Mouse (Mus musculus): ENCODE results near the gene Tmem209. TPM values are rescaled to one million over a fixed set of nuclear protein-coding genes. Genes with fewer than 3 reads are reported as not detected.

The Tmem209 gene
- polyA plus RNA-seq, 1 experiment, result 40.3 TPM

GRCm38 (mm10) chr6:30541009-30541799 lies 31.6 kb upstream of the Tmem209 start, which contains the start of gene Cpa2:
Gene Cpa2, plus strand, starts transcription at chr6:30541582.
- Histone ChIP-seq H3K4me1 (ENCODE audit: control insufficient read depth, insufficient read depth, low read length) (no peaks in the 10 kb centered on the region), H3K4me3 (replicated peaks; ENCODE audit: extremely low read depth, low read depth, low read length) (no peak within 1 kb of the TSS)
- TF ChIP-seq CTCF (IDR thresholded peaks at IDR 0.05; ENCODE audit: insufficient read depth, low read length), result no peak
- TF ChIP-seq POLR2A (IDR thresholded peaks at IDR 0.05; ENCODE audit: borderline replicate concordance, extremely low read depth, low read depth, low read length), result no peak
- no peak for DNase-seq
- WGBS, result 84% methylated on average over 11 of the region's 11 CpGs

DNA sequence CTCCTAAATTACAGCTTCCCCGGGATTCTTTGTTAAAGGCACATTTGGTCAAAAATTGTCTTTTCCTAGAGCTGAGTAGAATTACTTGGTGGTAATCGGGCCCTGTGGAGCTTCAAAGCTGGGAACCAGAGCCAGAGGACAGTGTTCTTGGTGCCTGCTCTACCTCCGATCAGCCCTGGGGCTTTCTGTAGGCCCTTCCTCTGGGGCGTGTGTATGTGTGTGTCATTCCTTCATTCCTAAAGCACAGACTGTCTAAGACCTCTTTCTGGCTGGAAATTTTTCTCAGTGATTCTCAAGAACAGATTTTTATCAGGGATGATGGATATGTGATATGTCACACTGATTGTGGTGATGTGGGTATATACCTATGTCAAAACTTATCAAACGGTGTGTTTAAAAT lies 29.2 kb upstream of the Tmem209 start:
- no peaks in the 10 kb centered on the region for H3K4me1 ChIP-seq (ENCODE audit: control insufficient read depth, insufficient read depth, low read length)
- 71% methylated on average over 5 of the region's 5 CpGs for WGBS

GRCm38 (mm10) chr6:30538240-30538639 lies 28.7 kb upstream of the Tmem209 start:
- DNase-seq, result no peak
- Histone ChIP-seq H3K4me1 (ENCODE audit: control insufficient read depth, insufficient read depth, low read length) (no peaks in the 10 kb centered on the region), H3K4me3 (replicated peaks; ENCODE audit: extremely low read depth, low read depth, low read length) (no peak overlapping the region)
- WGBS, result 44% methylated on average over 10 of the region's 10 CpGs
- TF ChIP-seq CTCF (IDR thresholded peaks at IDR 0.05; ENCODE audit: insufficient read depth, low read length) (no peak), POLR2A (IDR thresholded peaks at IDR 0.05; ENCODE audit: borderline replicate concordance, extremely low read depth, low read depth, low read length) (no peak)

More for the DNA sequence above, 29.2 kb upstream of the Tmem209 start:
- H3K4me3 ChIP-seq (replicated peaks; ENCODE audit: extremely low read depth, low read depth, low read length), result no peak overlapping the region
- TF ChIP-seq POLR2A (IDR thresholded peaks at IDR 0.05; ENCODE audit: borderline replicate concordance, extremely low read depth, low read depth, low read length), result no peak
- TF ChIP-seq CTCF (IDR thresholded peaks at IDR 0.05; ENCODE audit: insufficient read depth, low read length), result no peak
- no peak for DNase-seq

- peak; percentile 47 for DNase-seq
- TF ChIP-seq POLR2A (IDR thresholded peaks at IDR 0.05; ENCODE audit: borderline replicate concordance, extremely low read depth, low read depth, low read length) (no peak), CTCF (IDR thresholded peaks at IDR 0.05; ENCODE audit: insufficient read depth, low read length) (peak; percentile 78)
Observed at GRCm38 (mm10) chr6:30535340-30535739, 25.8 kb upstream of the Tmem209 start.

GRCm38 (mm10) chr6:30528800-30529199 lies 19.2 kb upstream of the Tmem209 start:
- no peaks in the 10 kb centered on the region for H3K4me1 ChIP-seq (ENCODE audit: control insufficient read depth, insufficient read depth, low read length)
- WGBS, result 35% methylated on average over 6 of the region's 6 CpGs
- H3K4me3 ChIP-seq (replicated peaks; ENCODE audit: extremely low read depth, low read depth, low read length), result no peak overlapping the region
- no peak for DNase-seq
- TF ChIP-seq CTCF (IDR thresholded peaks at IDR 0.05; ENCODE audit: insufficient read depth, low read length), result no peak
- no peak for TF ChIP-seq POLR2A (IDR thresholded peaks at IDR 0.05; ENCODE audit: borderline replicate concordance, extremely low read depth, low read depth, low read length)

More at GRCm38 (mm10) chr6:30535340-30535739, 25.8 kb upstream of the Tmem209 start:
- no peaks in the 10 kb centered on the region for H3K4me1 ChIP-seq (ENCODE audit: control insufficient read depth, insufficient read depth, low read length)
- H3K4me3 ChIP-seq (replicated peaks; ENCODE audit: extremely low read depth, low read depth, low read length), result no peak overlapping the region
- WGBS, result 37% methylated on average over 3 of the region's 3 CpGs

DNA sequence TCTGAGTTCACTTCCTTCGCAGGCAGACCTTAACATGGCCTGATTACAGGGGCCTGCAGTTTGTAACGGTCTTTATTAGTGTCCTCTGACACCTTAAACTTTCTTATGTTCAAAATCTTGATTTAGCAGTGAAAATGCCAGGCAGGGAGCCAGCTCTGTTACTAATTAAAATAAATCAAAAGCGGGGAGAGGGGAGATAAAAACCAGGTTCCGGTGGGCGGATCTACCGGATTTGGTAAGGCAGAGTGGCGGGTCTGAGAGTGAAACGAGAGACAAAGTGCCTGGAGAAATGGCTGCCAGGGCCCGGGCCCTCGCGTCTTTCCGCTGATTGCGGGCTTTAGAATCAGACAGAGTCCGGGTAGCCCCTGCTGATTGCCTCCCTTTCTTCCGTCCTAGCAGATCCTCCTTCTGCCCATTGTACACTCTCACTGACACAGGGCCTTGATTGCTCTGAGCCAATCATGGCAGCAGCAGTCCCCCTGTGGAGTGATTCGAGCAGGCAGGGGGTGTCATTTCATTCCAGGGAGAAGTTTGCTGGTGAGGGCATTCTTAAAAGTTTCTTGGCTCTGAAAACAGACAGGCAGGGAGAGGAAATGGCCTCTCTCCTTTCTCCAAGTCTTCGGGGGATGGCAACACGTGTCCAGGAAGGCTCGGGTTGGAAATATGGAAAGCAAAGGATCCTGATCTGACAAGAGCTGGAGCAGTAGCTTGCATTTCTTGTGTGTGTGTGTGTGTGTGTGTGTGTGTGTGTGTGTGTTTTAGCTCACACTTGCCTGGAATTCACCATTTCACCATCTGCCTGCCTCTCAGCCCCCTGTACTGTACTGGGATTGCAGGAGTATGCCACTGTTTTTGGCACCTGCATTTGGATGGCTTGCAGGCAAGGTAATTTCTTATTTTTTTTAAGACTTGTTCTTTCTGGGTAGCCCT lies 17.3 kb upstream of the Tmem209 start:
- Histone ChIP-seq H3K4me1 (ENCODE audit: control insufficient read depth, insufficient read depth, low read length) (no peaks in the 10 kb centered on the region), H3K4me3 (replicated peaks; ENCODE audit: extremely low read depth, low read depth, low read length) (peak overlapping the region; percentile 28)
- DNase-seq, result no peak
- 34% methylated on average over 19 of the region's 19 CpGs for WGBS
- TF ChIP-seq POLR2A (IDR thresholded peaks at IDR 0.05; ENCODE audit: borderline replicate concordance, extremely low read depth, low read depth, low read length) (no peak), CTCF (IDR thresholded peaks at IDR 0.05; ENCODE audit: insufficient read depth, low read length) (no peak)

GRCm38 (mm10) chr6:30525456-30526332 lies 16.1 kb upstream of the Tmem209 start:
- no peak for DNase-seq
- 78% methylated on average over 7 of the region's 7 CpGs for WGBS

DNA sequence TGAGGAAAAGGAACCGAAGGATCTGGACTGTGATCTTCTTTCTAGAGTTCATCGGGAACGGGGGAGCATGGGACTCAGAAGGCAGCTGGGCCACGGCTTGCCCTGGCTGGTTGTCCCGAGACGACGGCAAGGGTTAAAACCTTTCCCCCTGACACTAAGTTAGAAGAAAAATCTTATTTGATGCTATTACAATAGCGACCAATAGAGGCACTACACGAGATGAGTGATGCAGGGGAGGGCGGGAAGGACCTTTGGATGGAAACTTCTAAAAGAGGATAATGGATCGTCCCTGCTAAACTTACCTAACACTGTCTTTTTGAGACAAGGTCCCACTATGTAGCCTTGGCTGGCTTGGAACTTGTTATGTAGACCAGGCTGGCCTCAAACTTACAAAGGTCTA lies 10.8 kb upstream of the Tmem209 start:
- Histone ChIP-seq H3K4me3 (replicated peaks; ENCODE audit: extremely low read depth, low read depth, low read length) (no peak overlapping the region), H3K4me1 (ENCODE audit: control insufficient read depth, insufficient read depth, low read length) (no peaks in the 10 kb centered on the region)
- 67% methylated on average over 11 of the region's 11 CpGs for WGBS
- TF ChIP-seq CTCF (IDR thresholded peaks at IDR 0.05; ENCODE audit: insufficient read depth, low read length) (no peak), POLR2A (IDR thresholded peaks at IDR 0.05; ENCODE audit: borderline replicate concordance, extremely low read depth, low read depth, low read length) (no peak)
- DNase-seq, result no peak

More at GRCm38 (mm10) chr6:30525456-30526332, 16.1 kb upstream of the Tmem209 start:
- no peaks in the 10 kb centered on the region for H3K4me1 ChIP-seq (ENCODE audit: control insufficient read depth, insufficient read depth, low read length)
- H3K4me3 ChIP-seq (replicated peaks; ENCODE audit: extremely low read depth, low read depth, low read length), result no peak overlapping the region
- TF ChIP-seq CTCF (IDR thresholded peaks at IDR 0.05; ENCODE audit: insufficient read depth, low read length), result no peak
- no peak for TF ChIP-seq POLR2A (IDR thresholded peaks at IDR 0.05; ENCODE audit: borderline replicate concordance, extremely low read depth, low read depth, low read length)
